ENCODE assay signal across 8 mouse cellular contexts in genomic region chr7:110121162-110121515, GRCm38 (mm10). TPM values are rescaled to one million over a fixed set of nuclear protein-coding genes. Genes with fewer than 3 reads are reported as not detected.
A peak's percentile ranks its signal among the peaks of the same experiment; 100 is the strongest.
DNase-seq lines count a peak whose midpoint lies in the region; ATAC-seq and TF ChIP-seq lines count a peak whose summit lies in the region.

No protein-coding gene starts in this region.

- WGBS in heart, embryonic 12.5 days: 5% methylated on average over 9 of the region's 9 CpGs
- whole genome bisulfite sequencing in forebrain, embryonic 15.5 days: 3% methylated on average over 9 of the region's 9 CpGs
- 1% methylated on average over 9 of the region's 9 CpGs for WGBS in liver, postnatal 0 days (ENCODE audit: insufficient replicate concordance)

- peaks cover 36% of the 10 kb centered on the region for H3K4me1 ChIP-seq in heart, embryonic 12.5 days (replicated peaks)
- no peaks in the 10 kb centered on the region for H3K4me1 ChIP-seq in ES-Bruce4 (ENCODE audit: control insufficient read depth, insufficient read depth, low read length)
- H3K4me1 ChIP-seq in forebrain, embryonic 15.5 days: peaks cover 21% of the 10 kb centered on the region
- H3K4me1 ChIP-seq in liver, postnatal 0 days (ENCODE audit: insufficient read depth): peaks cover 14% of the 10 kb centered on the region

- no peak for ATAC-seq in heart, embryonic 12.5 days (ENCODE audit: insufficient number of reproducible peaks, low FRiP score)
- ATAC-seq in forebrain, embryonic 15.5 days (replicated peaks): no peak; the same call in 1 of the 2 replicates
- ATAC-seq in liver, postnatal 0 days: no peak

- H3K9me3 ChIP-seq in heart, embryonic 12.5 days (replicated peaks): no peaks in the 10 kb centered on the region
- peaks cover 2% of the 10 kb centered on the region; the same call in 1 of the 2 replicates for H3K9me3 ChIP-seq in ES-Bruce4 (replicated peaks; ENCODE audit: control insufficient read depth, insufficient read depth, low read length, poor library complexity, severe bottlenecking)
- no peaks in the 10 kb centered on the region for H3K9me3 ChIP-seq in forebrain, embryonic 15.5 days
- no peaks in the 10 kb centered on the region for H3K9me3 ChIP-seq in liver, postnatal 0 days (ENCODE audit: low read length)

- no peak for TF ChIP-seq POLR2A in ES-Bruce4 (IDR thresholded peaks at IDR 0.05; ENCODE audit: insufficient read depth, low read length)

- 0 out of 2 replicates have a peak, but pooled peaks cover under 1% of the 10 kb centered on the region for H3K36me3 ChIP-seq in heart, embryonic 12.5 days
- peaks cover 17% of the 10 kb centered on the region for H3K36me3 ChIP-seq in ES-Bruce4 (ENCODE audit: control insufficient read depth, insufficient read depth, low read length, poor library complexity, severe bottlenecking)
- no peaks in the 10 kb centered on the region for H3K36me3 ChIP-seq in forebrain, embryonic 15.5 days
- no peaks in the 10 kb centered on the region; the same call in 1 of the 2 replicates for H3K36me3 ChIP-seq in liver, postnatal 0 days (replicated peaks; ENCODE audit: insufficient read depth, low read length)

- TF ChIP-seq EP300 in ES-Bruce4 (IDR thresholded peaks at IDR 0.05; ENCODE audit: insufficient read depth, low read depth, low read length): no peak
- TF ChIP-seq EP300 in liver, postnatal 0 days (IDR thresholded peaks at IDR 0.05; ENCODE audit: low read depth): no peak

- H3K4me2 ChIP-seq in heart, embryonic 12.5 days: peak overlapping the region; percentile 76
- H3K4me2 ChIP-seq in forebrain, embryonic 15.5 days (replicated peaks): peak overlapping the region; percentile 77
- H3K4me2 ChIP-seq in liver, postnatal 0 days (ENCODE audit: low read depth, low read length): peak overlapping the region; percentile 92

- DNase-seq in heart, postnatal 4 days: no peak
- no peak for DNase-seq in liver, postnatal 0 days
- no peak for DNase-seq in urinary bladder, postnatal 4 days (ENCODE audit: low spot score in 2 of 2)
- no peak for DNase-seq in urinary bladder, adult 2 months (ENCODE audit: low spot score)
- no peak for DNase-seq in layer of hippocampus, postnatal 25 days (ENCODE audit: extremely low spot score in 1 of 2, low spot score in 1 of 2)

- H3K27me3 ChIP-seq in heart, embryonic 12.5 days (replicated peaks): no peaks in the 10 kb centered on the region
- H3K27me3 ChIP-seq in ES-Bruce4 (ENCODE audit: control insufficient read depth, insufficient read depth, low read length, poor library complexity, severe bottlenecking): no peaks in the 10 kb centered on the region
- H3K27me3 ChIP-seq in forebrain, embryonic 15.5 days: no peaks in the 10 kb centered on the region
- no peaks in the 10 kb centered on the region for H3K27me3 ChIP-seq in liver, postnatal 0 days (ENCODE audit: insufficient read depth, low read length)

- no peak for TF ChIP-seq CTCF in ES-Bruce4 (IDR thresholded peaks at IDR 0.05; ENCODE audit: low read depth, low read length)
- TF ChIP-seq CTCF in liver, postnatal 0 days (IDR thresholded peaks at IDR 0.05; ENCODE audit: low read depth): no peak

- H3K27ac ChIP-seq in heart, embryonic 12.5 days (ENCODE audit: poor library complexity, severe bottlenecking): peak overlapping the region; percentile 84
- no peak overlapping the region for H3K27ac ChIP-seq in ES-Bruce4 (ENCODE audit: insufficient read depth, low read length)
- peak overlapping the region; percentile 49; the same call in 1 of the 2 replicates for H3K27ac ChIP-seq in forebrain, embryonic 15.5 days (replicated peaks)
- H3K27ac ChIP-seq in liver, postnatal 0 days (ENCODE audit: low read depth): peak overlapping the region; percentile 91

- H3K9ac ChIP-seq in heart, embryonic 12.5 days: peak overlapping the region; percentile 68
- peak overlapping the region; percentile 71 for H3K9ac ChIP-seq in ES-Bruce4 (ENCODE audit: low read depth, poor library complexity, severe bottlenecking)
- H3K9ac ChIP-seq in forebrain, embryonic 15.5 days (replicated peaks): peak overlapping the region; percentile 63
- H3K9ac ChIP-seq in liver, postnatal 0 days (replicated peaks): peak overlapping the region; percentile 69

- peak overlapping the region; percentile 93 for H3K4me3 ChIP-seq in heart, embryonic 12.5 days
- peak overlapping the region; percentile 96 for H3K4me3 ChIP-seq in ES-Bruce4 (ENCODE audit: low read depth, low read length)
- peak overlapping the region; percentile 90 for H3K4me3 ChIP-seq in forebrain, embryonic 15.5 days
- H3K4me3 ChIP-seq in liver, postnatal 0 days (ENCODE audit: low read depth, low read length): peak overlapping the region; percentile 95

RNA-seq across cellular contexts. Expression of gene Wee1, which starts 0.7 kb away (rescaled TPM):
- polyA plus RNA-seq in heart, embryonic 12.5 days (2016; fragmentation: Nextera tagmentation; extraction: Ambion mirVana): 38.1 and 38.6 TPM in 2 replicates
- 10 to 100 TPM; 42.5 to 45.8 TPM for total RNA-seq in heart, postnatal 4 days (2021)
- 58.7 and 60.1 TPM in 2 replicates for polyA plus RNA-seq in ES-Bruce4 (2011; ENCODE audit: insufficient read depth, insufficient read length, low read depth, missing spikeins)
- 12.3 and 14.1 TPM in 2 replicates for polyA plus RNA-seq in forebrain, embryonic 15.5 days (2015; fragmentation: Nextera tagmentation; extraction: Ambion mirVana)
- polyA plus RNA-seq in liver, postnatal 0 days (2015; fragmentation: Nextera tagmentation; extraction: Ambion mirVana): 4.5 and 5.3 TPM in 2 replicates
- polyA plus RNA-seq in urinary bladder, adult 2 months (2012; rRNA removed): 13.5 and 13.6 TPM in 2 replicates
- 10 to 100 TPM; 17.0 to 20.8 TPM for total RNA-seq in layer of hippocampus, postnatal 25 days (2021)
